Mouse (Mus musculus) neutrophil, adult 5-6 weeks (primary cell): Measurements from ENCODE around the gene Rfk. TPM values are rescaled to one million over a fixed set of nuclear protein-coding genes. Genes with fewer than 3 reads are reported as not detected.

ENCODE experiments used
- ATAC-seq: fragments of 151-379, 151-347 bp; 2 replicates; pipeline ENCODE4 v1.8.0; 2017; ENCODE audit warnings: mild to moderate bottlenecking, moderate TSS enrichment; ENCODE audit not compliant: insufficient number of reproducible peaks, poor library complexity, low FRiP score, severe bottlenecking; ENCODE audit errors: extremely low read depth
- total RNA-seq: library from RNA; stranded (forward); fragments of 200-1000 nt; gene quantifications from 2 replicates; pipeline ENCODE4 v1.2.3, GENCODE M21; 2017

Gene Rfk
- 55.7 and 61.6 TPM in 2 replicates for total RNA-seq

GRCm38 (mm10) chr19:17393841-17394591, at the start of gene Rfk:
Gene Rfk (plus strand): TSS chr19:17394043.
- ATAC-seq, result peak; percentile 96

GRCm38 (mm10) chr19:17344881-17345280, 49.0 kb upstream of the Rfk start:
- ATAC-seq, result peak; percentile 40; the same call in 1 of the 2 replicates

- no peak for ATAC-seq
Measured at GRCm38 (mm10) chr19:17346716-17347474, 46.9 kb upstream of the Rfk start.

GRCm38 (mm10) chr19:17347852-17348251, 46.0 kb upstream of the Rfk start:
- ATAC-seq, result peak; percentile 60

GRCm38 (mm10) chr19:17353727-17354126, 40.1 kb upstream of the Rfk start:
- ATAC-seq, result no peak

GRCm38 (mm10) chr19:17354362-17354761, 39.5 kb upstream of the Rfk start:
- ATAC-seq, result no peak

- no peak for ATAC-seq
Measured at GRCm38 (mm10) chr19:17354797-17355196, 39.0 kb upstream of the Rfk start.

GRCm38 (mm10) chr19:17355361-17355760, 38.5 kb upstream of the Rfk start:
- peak; percentile 15; the same call in 1 of the 2 replicates for ATAC-seq

- peak; percentile 56 for ATAC-seq
Measured at GRCm38 (mm10) chr19:17355950-17356867, 37.6 kb upstream of the Rfk start.

- no peak for ATAC-seq
Measured at GRCm38 (mm10) chr19:17356932-17357331, 36.9 kb upstream of the Rfk start.

GRCm38 (mm10) chr19:17357391-17357790, 36.5 kb upstream of the Rfk start:
- ATAC-seq, result no peak

GRCm38 (mm10) chr19:17359315-17359890, 34.4 kb upstream of the Rfk start:
- peak; percentile 77 for ATAC-seq

GRCm38 (mm10) chr19:17361181-17361580, 32.7 kb upstream of the Rfk start:
- no peak for ATAC-seq

- ATAC-seq, result peak; percentile 77; the same call in 1 of the 2 replicates
Measured at GRCm38 (mm10) chr19:17364741-17365140, 29.1 kb upstream of the Rfk start.

GRCm38 (mm10) chr19:17366364-17367090, 27.3 kb upstream of the Rfk start:
- no peak for ATAC-seq

GRCm38 (mm10) chr19:17368557-17368956, 25.3 kb upstream of the Rfk start:
- ATAC-seq, result no peak

GRCm38 (mm10) chr19:17369581-17369980, 24.3 kb upstream of the Rfk start:
- no peak for ATAC-seq

GRCm38 (mm10) chr19:17372701-17373100, 21.1 kb upstream of the Rfk start, which contains the start of gene Gcnt1:
Gene Gcnt1 (minus strand): TSS chr19:17372844.
- no peak for ATAC-seq
